Mouse (Mus musculus): ENCODE results near the gene Ctsl.

Ctsl gene

GRCm38 (mm10) chr13:64373695-64374094 lies 3.0 kb upstream of the Ctsl start:
- DNase-seq (ENCODE audit: low spot score): no peak

- no peak for DNase-seq (ENCODE audit: low spot score)
Measured at GRCm38 (mm10) chr13:64369805-64370172, 901 bp downstream of the Ctsl start.

DNA sequence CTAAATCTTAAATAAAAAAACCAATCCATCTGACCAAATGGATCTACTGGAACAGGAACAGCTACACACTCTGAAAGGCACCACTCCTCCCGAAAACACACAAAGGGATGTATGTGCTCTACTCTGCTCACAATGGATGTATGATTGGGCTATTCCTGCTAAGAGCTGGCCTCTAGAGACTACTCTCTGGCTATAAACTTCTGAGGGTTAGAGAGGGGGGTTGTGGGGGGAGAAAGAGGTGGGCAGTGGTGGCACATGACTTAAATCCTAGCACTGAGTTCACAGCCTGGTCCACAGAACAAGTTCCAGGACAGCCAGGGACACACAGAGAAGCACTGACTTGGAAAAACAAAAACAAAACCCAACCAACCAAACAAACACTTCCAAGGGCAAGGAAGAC lies 2.1 kb downstream of the Ctsl start:
- no peak for DNase-seq (ENCODE audit: low spot score)

DNA sequence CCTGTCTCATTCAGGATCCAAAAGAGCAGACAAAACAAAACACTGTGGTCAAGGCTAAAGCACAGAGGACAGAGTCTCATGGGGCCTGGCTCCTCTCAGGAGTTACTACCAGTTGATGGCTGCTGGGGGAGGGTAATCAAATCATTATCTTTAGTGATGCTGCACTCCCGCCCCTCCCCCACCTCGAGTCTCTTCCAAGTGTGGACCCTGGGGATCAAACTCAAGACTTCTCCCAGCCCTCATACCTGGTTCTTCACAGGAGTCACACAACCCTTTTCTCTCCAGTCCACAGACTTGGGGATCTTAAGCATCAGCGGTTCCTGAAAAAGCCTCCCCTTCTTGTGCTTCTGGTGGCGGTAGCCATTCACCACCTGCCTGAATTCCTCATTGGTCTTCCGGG lies 3.1 kb downstream of the Ctsl start:
- no peak for DNase-seq (ENCODE audit: low spot score)

- DNase-seq (ENCODE audit: low spot score): no peak
Measured at GRCm38 (mm10) chr13:64365326-64365725, 5.4 kb downstream of the Ctsl start.

- DNase-seq (ENCODE audit: low spot score): peak; percentile 50
Measured at GRCm38 (mm10) chr13:64364258-64364657, 6.4 kb downstream of the Ctsl start.

DNA sequence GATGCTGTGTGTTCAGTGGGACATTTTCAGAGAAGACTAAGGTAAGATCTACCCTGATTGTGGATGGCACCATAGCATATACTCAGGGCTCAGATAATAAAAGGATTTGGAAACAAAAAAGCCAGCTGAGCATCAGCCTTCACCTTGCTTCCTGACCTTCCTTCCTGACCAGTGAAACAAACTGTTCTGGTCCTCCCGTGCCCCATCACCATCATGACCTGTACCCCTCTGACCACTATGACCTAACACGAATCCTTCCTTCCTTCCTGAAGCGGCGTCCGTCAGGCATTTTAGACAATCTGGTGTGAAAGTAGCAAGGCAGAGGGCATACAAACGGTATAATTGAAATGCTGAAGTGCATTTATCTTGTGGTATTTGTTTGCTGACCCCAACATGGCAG lies 8.6 kb downstream of the Ctsl start:
- no peak for DNase-seq (ENCODE audit: low spot score)

DNA sequence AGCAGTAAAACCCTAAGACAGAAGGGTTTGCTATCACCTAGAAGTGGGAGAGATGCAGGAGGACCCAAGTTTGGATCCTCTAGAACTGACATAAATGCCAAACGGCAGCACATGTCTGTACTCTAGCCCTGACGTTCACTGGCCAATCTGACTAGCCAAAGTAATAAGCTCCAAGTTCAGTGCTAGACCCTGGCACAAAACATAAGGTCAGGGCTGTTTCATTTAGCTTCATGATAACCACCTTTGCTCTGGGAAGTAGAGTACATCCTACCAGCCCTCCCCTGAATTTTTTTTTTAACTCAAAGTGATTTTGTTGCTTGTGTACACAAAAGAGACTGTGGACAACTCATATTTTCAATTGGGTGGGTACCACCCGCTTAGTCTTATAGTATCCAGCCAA lies 9.7 kb downstream of the Ctsl start:
- DNase-seq (ENCODE audit: low spot score): no peak

- no peak for DNase-seq (ENCODE audit: low spot score)
Measured at GRCm38 (mm10) chr13:64359702-64360101, 11.0 kb downstream of the Ctsl start.

DNA sequence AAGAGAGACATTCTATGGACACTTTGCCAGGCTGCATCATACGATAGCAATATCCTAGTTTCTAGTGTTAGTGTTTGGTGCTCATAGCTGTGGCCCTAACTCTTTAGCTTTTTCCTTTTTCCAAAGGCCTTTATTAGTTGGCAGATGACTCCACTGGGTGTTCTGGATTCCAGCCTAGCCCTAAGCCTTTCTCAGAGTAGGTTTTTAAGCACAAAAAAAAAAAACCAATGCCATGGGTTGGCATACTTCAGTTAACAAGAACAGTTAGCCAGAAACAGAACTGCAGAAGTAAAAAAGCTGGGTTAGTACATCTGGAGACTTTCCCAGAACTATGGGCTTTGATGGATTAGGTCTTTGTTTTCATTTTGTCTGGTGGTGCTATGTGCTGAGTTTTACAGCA lies 12.2 kb downstream of the Ctsl start:
- no peak for DNase-seq (ENCODE audit: low spot score)

DNA sequence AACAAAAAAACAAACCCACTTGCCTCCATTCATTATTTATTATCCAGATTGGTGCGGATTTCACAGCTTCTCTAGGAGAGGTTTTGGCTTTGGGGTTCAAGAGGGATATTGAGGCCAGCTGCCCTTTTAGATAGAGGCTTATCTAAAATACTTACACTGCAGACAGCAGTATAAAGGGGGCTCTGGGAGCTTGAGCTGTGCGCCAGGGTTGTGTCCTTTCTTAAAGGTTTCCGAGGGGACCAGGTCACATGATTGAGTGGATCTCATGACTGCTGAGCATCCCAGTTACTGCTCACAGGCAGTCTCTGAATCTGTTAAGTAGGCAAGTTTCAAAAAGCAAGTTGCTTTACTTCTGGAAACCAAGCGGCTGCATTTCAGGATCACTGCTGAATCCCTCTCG lies 13.3 kb downstream of the Ctsl start:
- DNase-seq (ENCODE audit: low spot score): no peak

- DNase-seq (ENCODE audit: low spot score): no peak
Measured at GRCm38 (mm10) chr13:64349474-64349873, 21.2 kb downstream of the Ctsl start.

DNA sequence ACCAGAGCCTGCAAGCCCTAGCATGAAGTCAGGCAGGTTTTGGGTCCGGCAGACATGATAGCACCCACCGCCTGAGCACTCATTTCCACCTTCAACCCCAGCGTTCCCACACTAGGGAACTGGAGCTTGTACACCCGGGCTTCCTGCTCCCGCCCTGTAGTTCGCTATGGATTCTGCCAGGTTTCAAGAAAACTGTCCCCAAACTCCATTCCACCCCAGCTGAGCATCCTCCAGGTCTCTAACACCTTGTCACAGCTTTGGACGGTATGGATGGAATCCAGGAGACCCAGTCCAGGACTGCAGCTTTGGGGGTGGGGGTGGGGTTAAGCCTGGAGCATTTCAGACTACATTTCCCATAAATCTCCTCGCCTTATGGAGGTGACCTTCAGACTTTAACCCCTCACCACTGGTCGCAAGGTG lies 26.6 kb downstream of the Ctsl start:
- DNase-seq (ENCODE audit: low spot score): peak; percentile 61

DNA sequence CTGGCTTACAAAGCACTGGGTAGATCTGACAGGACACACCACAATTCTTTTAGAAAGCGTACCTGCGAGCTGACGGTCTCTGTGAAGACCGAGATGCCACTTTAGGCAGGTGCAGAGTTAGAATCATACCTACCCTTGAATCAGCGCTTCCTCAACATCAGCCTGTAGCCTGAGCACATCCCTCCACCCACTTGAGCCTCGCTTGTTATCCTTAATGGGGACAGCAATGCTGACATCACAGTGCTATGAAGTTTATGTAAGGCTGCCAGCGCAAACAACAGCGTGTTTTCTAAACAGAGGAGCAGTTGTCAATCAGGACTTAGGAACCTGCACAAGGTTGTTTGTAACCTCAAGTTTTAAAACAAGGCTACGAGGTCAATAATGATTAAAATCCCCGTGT lies 27.1 kb downstream of the Ctsl start:
- DNase-seq (ENCODE audit: low spot score): peak; percentile 32

GRCm38 (mm10) chr13:64335546-64336132 lies 35.1 kb downstream of the Ctsl start:
- no peak for DNase-seq (ENCODE audit: low spot score)

GRCm38 (mm10) chr13:64333102-64333501 lies 37.6 kb downstream of the Ctsl start:
- DNase-seq (ENCODE audit: low spot score): no peak

DNA sequence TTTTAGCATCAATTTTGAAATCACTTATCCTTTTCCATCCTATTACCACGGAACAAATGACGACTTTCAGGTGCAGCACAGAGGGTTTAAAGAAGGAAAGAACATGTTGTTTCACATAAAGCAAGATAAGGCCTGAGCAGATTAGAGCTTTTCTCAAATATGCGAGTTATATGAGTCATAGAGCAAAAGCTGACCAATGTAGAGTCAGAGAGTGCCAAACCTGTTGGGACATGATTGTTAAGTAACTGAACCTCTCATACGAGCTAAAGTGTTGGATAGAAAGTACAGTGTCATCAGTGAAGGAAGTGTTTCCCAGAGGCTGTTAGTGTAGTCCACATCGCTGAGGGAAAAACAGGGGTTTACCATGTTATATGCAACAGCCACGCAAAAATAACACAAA lies 38.4 kb downstream of the Ctsl start:
- no peak for DNase-seq (ENCODE audit: low spot score)

- DNase-seq (ENCODE audit: low spot score): no peak
Measured at GRCm38 (mm10) chr13:64322561-64323281, 48.0 kb downstream of the Ctsl start.

DNA sequence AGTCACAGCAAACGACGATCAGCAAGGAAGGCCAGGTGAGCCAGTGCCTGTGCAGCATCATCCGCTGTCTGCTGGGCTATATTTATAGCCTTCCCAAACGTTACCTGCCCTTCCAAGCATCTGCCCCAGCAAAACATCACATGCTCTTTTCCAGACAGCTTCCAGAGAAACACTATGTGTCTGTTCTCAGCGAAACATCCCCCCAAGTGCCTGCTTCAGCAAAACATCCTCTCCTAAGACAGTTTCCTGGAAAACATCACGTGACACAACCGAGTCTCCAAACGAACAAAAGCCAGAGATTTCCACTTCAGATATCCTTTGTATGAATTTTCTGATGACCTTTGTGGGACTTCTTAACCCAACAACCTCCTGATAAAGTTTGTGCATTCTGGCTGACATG lies 50.4 kb downstream of the Ctsl start:
- DNase-seq (ENCODE audit: low spot score): no peak

- no peak for DNase-seq (ENCODE audit: low spot score)
Measured at GRCm38 (mm10) chr13:64319782-64320181, 50.9 kb downstream of the Ctsl start.

GRCm38 (mm10) chr13:64318355-64318754 lies 52.3 kb downstream of the Ctsl start:
- DNase-seq (ENCODE audit: low spot score): no peak

GRCm38 (mm10) chr13:64315483-64316050 lies 55.1 kb downstream of the Ctsl start:
- DNase-seq (ENCODE audit: low spot score): peak; percentile 90

GRCm38 (mm10) chr13:64314041-64314440 lies 56.6 kb downstream of the Ctsl start:
- DNase-seq (ENCODE audit: low spot score): no peak

GRCm38 (mm10) chr13:64312916-64313289 lies 57.8 kb downstream of the Ctsl start:
- DNase-seq (ENCODE audit: low spot score): no peak

Data from retina, embryonic 14.5 days (tissue).